Mouse (Mus musculus) gastrocnemius, postnatal 4 days (tissue): ENCODE results near the gene Foxa2. TPM values are rescaled to one million over a fixed set of nuclear protein-coding genes. Genes with fewer than 3 reads are reported as not detected.

Experiments used
- DNase-seq, 2 experiments: peaks; one replicate each; pipeline ENCODE4 v3.0.0; 2021 to 2022; ENCODE audit warnings: low spot score in 2 of 2, mixed read lengths in 2 of 2
- microRNA-seq: library from miRNA; unstranded; fragments of <30 nt; microRNA quantifications from one replicate; pipeline ENCODE4 v1.2.0, GENCODE M21; 2021
- total RNA-seq, 2 experiments: library from RNA; stranded (reverse); gene quantifications; 2 replicates each; pipeline ENCODE4 v1.2.3; 2021

Foxa2 gene
- total RNA-seq, 2 experiments from 2014 or later: not detected

- no peak for DNase-seq
Observed at GRCm38 (mm10) chr2:148004554-148005521, 41.9 kb downstream of the Foxa2 start.

GRCm38 (mm10) chr2:148003511-148003910 lies 43.3 kb downstream of the Foxa2 start:
- no peak for DNase-seq

- DNase-seq: no peak
Observed at GRCm38 (mm10) chr2:147998206-147998966, 48.4 kb downstream of the Foxa2 start.

DNA sequence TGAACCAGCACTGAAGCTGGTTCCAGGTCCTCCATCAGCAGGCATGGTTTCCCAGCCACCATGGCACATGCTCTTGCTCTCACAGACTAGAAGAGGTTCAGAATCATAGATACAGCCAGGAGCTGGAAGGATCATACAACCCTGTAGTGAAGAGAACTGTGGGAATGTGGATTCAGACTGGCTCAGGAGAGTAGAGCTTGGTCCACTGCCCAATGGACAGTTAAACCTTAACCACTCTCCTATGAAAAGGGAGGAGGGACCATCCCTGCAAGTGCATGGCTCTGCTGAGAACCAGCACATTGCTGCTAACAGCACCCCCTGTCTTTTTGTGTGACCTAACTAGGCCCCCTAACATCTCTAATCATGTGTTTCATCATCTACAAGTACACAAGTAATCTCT lies 50.0 kb downstream of the Foxa2 start:
- DNase-seq: no peak

- no peak for DNase-seq
Observed at GRCm38 (mm10) chr2:147993821-147994220, 52.9 kb downstream of the Foxa2 start.

DNA sequence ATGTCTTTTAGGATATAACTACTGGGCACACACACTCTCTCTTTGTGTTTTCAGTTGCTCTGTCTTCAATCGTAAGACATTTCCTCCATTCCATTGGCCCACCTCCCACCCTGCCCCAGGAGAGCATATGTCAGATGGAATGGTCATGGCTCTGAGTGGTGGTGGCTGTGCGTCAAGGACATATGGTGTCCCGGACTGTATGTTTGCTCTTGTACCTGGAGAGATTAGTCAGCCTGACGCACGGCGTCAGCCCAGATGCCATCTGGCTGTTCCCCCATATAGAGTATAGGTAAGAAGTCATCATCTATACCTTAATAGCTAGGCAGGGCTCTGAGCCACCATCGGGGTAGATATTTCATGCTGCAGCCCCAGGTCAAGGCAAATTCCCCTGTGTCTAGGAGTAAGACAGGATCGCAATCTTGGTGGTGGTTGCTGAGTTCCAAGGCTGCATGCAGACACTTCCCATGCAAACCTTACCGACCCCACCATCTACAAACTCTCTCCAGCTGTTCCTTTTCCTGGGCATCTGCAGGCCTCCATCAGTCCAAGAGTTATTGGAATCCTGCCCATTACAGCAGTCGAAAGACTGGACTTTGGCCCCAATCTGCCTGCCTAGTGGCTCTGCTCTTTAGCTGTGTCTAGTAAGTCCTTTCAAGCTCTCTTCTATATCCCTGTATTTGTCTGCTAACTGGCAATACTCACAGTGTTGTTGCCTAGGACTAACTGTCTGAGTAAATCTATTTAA lies 53.7 kb downstream of the Foxa2 start:
- no peak for DNase-seq

Small RNA genes lying within 50 kb of the gene (microRNA-seq; reads per million reads assigned to microRNA genes)
- not detected for gene Gm27420
